Mouse (Mus musculus) C2C12 (cell line): Measurements from ENCODE around the gene Arl6ip4. TPM values are rescaled to one million over a fixed set of nuclear protein-coding genes. Genes with fewer than 3 reads are reported as not detected.

Experiments used
- H3K27me3 ChIP-seq: one replicate; pipeline ENCODE4 v1.6.1; 2011; ENCODE audit not compliant: control insufficient read depth, insufficient read depth, insufficient read length
- H3K36me3 ChIP-seq: one replicate; pipeline ENCODE4 v1.6.1; 2011; ENCODE audit not compliant: control insufficient read depth, insufficient read depth
- H3K4me3 ChIP-seq: one replicate; pipeline ENCODE4 v1.5.1; 2011; ENCODE audit warnings: mild to moderate bottlenecking, control low read depth; ENCODE audit not compliant: poor library complexity, insufficient read depth, severe bottlenecking
- H3K79me2 ChIP-seq: one replicate; pipeline ENCODE4 v1.6.1; 2011; ENCODE audit not compliant: control insufficient read depth, insufficient read depth
- H3K79me3 ChIP-seq: one replicate; pipeline ENCODE4 v1.6.1; 2011; ENCODE audit warnings: low read depth, control low read depth
- H3ac ChIP-seq: one replicate; pipeline ENCODE3; 2011; ENCODE audit warnings: low read depth; ENCODE audit not compliant: control insufficient read depth, insufficient read length
- CEBPB ChIP-seq: IDR thresholded peaks from one replicate; pipeline ENCODE4 v1.6.1; 2011; ENCODE audit warnings: low read depth, mild to moderate bottlenecking, control low read depth, moderate library complexity
- CTCF ChIP-seq: IDR thresholded peaks from one replicate; pipeline ENCODE4 v1.5.1; 2011; ENCODE audit not compliant: control insufficient read depth, insufficient read depth, insufficient read length
- FOSL1 ChIP-seq: IDR thresholded peaks from one replicate; pipeline ENCODE4 v1.8.0; 2011; ENCODE audit warnings: mild to moderate bottlenecking, low read length; ENCODE audit not compliant: poor library complexity, insufficient read depth, severe bottlenecking
- MAX ChIP-seq: IDR thresholded peaks from one replicate; pipeline ENCODE4 v1.6.1; 2011; ENCODE audit warnings: mild to moderate bottlenecking, control low read depth
- MYOD1 ChIP-seq: IDR thresholded peaks from one replicate; pipeline ENCODE4 v1.6.1; 2011; ENCODE audit warnings: low read depth; ENCODE audit not compliant: control insufficient read depth, insufficient read length
- MYOG ChIP-seq: IDR thresholded peaks from one replicate; pipeline ENCODE4 v1.6.1; 2011; ENCODE audit not compliant: control insufficient read depth, insufficient read length; ENCODE audit errors: extremely low read depth
- USF1 ChIP-seq: IDR thresholded peaks from one replicate; pipeline ENCODE4 v1.6.1; 2011; ENCODE audit warnings: low read depth, mild to moderate bottlenecking, control low read depth, moderate library complexity
- polyA plus RNA-seq: library from polyadenylated mRNA; unstranded; fragments of >200 nt; fragmentation: generic; extraction: Trizol; gene quantifications from one replicate; pipeline ENCODE4 v1.2.1, GENCODE M21; 2012; ENCODE audit warnings: missing spikeins

The Arl6ip4 gene
- polyA plus RNA-seq, 1 experiment, result 79.6 TPM

- H3K4me3 ChIP-seq, result peak within 1 kb of the TSS; percentile 76
- TF ChIP-seq USF1, result peak; percentile 99
- TF ChIP-seq MAX, result peak; percentile 60
- no peak for TF ChIP-seq MYOD1
- TF ChIP-seq MYOG, result no peak
- peak; percentile 76 for TF ChIP-seq CTCF
- peaks cover 11% of the 10 kb centered on the region for H3K79me2 ChIP-seq
- peak within 1 kb of the TSS; percentile 83 for H3ac ChIP-seq
- no peaks in the 10 kb centered on the region for H3K36me3 ChIP-seq
- H3K27me3 ChIP-seq, result no peaks in the 10 kb centered on the region
- peaks cover 8% of the 10 kb centered on the region for H3K79me3 ChIP-seq
Observed at GRCm38 (mm10) chr5:124111742-124112497, 4.0 kb upstream of the Arl6ip4 start, which contains the start of gene Ogfod2. Ogfod2 (plus strand) TSS chr5:124112297.

GRCm38 (mm10) chr5:124112531-124112930, 3.4 kb upstream of the Arl6ip4 start:
- TF ChIP-seq USF1 (no peak), CTCF (no peak), MYOG (no peak), CEBPB (no peak), FOSL1 (no peak), MYOD1 (no peak), MAX (no peak)
- H3K4me3 ChIP-seq, result peak overlapping the region; percentile 76
- H3K79me2 ChIP-seq, result peaks cover 17% of the 10 kb centered on the region
- peak overlapping the region; percentile 75 for H3ac ChIP-seq
- H3K27me3 ChIP-seq, result no peaks in the 10 kb centered on the region
- H3K79me3 ChIP-seq, result peaks cover 10% of the 10 kb centered on the region
- H3K36me3 ChIP-seq, result peaks cover 4% of the 10 kb centered on the region

GRCm38 (mm10) chr5:124113030-124113429, 2.9 kb upstream of the Arl6ip4 start:
- Histone ChIP-seq H3K27me3 (no peaks in the 10 kb centered on the region), H3K79me3 (peaks cover 10% of the 10 kb centered on the region), H3ac (peak overlapping the region; percentile 58), H3K4me3 (peak overlapping the region; percentile 76), H3K36me3 (peaks cover 9% of the 10 kb centered on the region), H3K79me2 (peaks cover 22% of the 10 kb centered on the region)
- TF ChIP-seq MYOD1, result no peak
- no peak for TF ChIP-seq USF1
- no peak for TF ChIP-seq FOSL1
- TF ChIP-seq MAX, result no peak
- TF ChIP-seq MYOG, result no peak
- TF ChIP-seq CTCF, result peak; percentile 60
- TF ChIP-seq CEBPB, result no peak

- peaks cover 10% of the 10 kb centered on the region for H3K79me3 ChIP-seq
- H3ac ChIP-seq, result no peak overlapping the region
- peaks cover 27% of the 10 kb centered on the region for H3K79me2 ChIP-seq
- TF ChIP-seq CEBPB, result no peak
- no peak for TF ChIP-seq FOSL1
- TF ChIP-seq USF1, result no peak
- no peak for TF ChIP-seq CTCF
- TF ChIP-seq MYOD1, result no peak
- no peak for TF ChIP-seq MAX
- no peak for TF ChIP-seq MYOG
- no peak overlapping the region for H3K4me3 ChIP-seq
- H3K36me3 ChIP-seq, result peaks cover 12% of the 10 kb centered on the region
- H3K27me3 ChIP-seq, result no peaks in the 10 kb centered on the region
Observed at GRCm38 (mm10) chr5:124114276-124115025, 1.4 kb upstream of the Arl6ip4 start.

- Histone ChIP-seq H3K27me3 (no peaks in the 10 kb centered on the region), H3K4me3 (peak overlapping the region; percentile 84), H3K79me2 (peaks cover 27% of the 10 kb centered on the region), H3K79me3 (peaks cover 10% of the 10 kb centered on the region), H3ac (peak overlapping the region; percentile 59), H3K36me3 (peaks cover 12% of the 10 kb centered on the region)
- TF ChIP-seq MYOD1, result no peak
- TF ChIP-seq CEBPB, result no peak
- TF ChIP-seq CTCF, result no peak
- no peak for TF ChIP-seq USF1
- no peak for TF ChIP-seq MYOG
- no peak for TF ChIP-seq MAX
- TF ChIP-seq FOSL1, result no peak
Observed at GRCm38 (mm10) chr5:124115531-124115930, 358 bp upstream of the Arl6ip4 start.

- TF ChIP-seq CTCF (no peak), MYOG (no peak), USF1 (no peak), CEBPB (no peak), MYOD1 (no peak), FOSL1 (no peak), MAX (no peak)
- Histone ChIP-seq H3K4me3 (no peak overlapping the region), H3K36me3 (peaks cover 12% of the 10 kb centered on the region), H3K79me2 (peaks cover 27% of the 10 kb centered on the region), H3ac (no peak overlapping the region), H3K79me3 (peaks cover 9% of the 10 kb centered on the region), H3K27me3 (no peaks in the 10 kb centered on the region)
Observed at GRCm38 (mm10) chr5:124119204-124119603, 3.3 kb downstream of the Arl6ip4 start.
